Mouse (Mus musculus) spleen, adult 2 months (tissue): ENCODE measurements around the gene Mief1. TPM values are rescaled to one million over a fixed set of nuclear protein-coding genes. Genes with fewer than 3 reads are reported as not detected.
A peak's percentile ranks its signal among the peaks of the same experiment; 100 is the strongest.

ENCODE experiments used
- DNase-seq, 2 experiments: peaks; one replicate each; pipeline versions ENCODE4 v3.0.0 to v3.0.0-alpha.2; 2012 to 2021; ENCODE audit warnings: low spot score in 2 of 2, low read depth in 1 of 2
- H3K27ac ChIP-seq: fragments of 200-500 bp; 2 replicates; pipeline ENCODE4 v1.5.1; 2012; ENCODE audit warnings: low read length, inconsistent platforms; ENCODE audit not compliant: insufficient read depth
- H3K27me3 ChIP-seq: fragments of 200-500 bp; 2 replicates; pipeline ENCODE4 v1.6.1; 2012; ENCODE audit warnings: mild to moderate bottlenecking, moderate library complexity, low read length, inconsistent platforms; ENCODE audit not compliant: control insufficient read depth, insufficient read depth
- H3K36me3 ChIP-seq: fragments of 200-500 bp; 2 replicates; pipeline ENCODE4 v1.6.1; 2012; ENCODE audit warnings: mild to moderate bottlenecking, low read length, inconsistent platforms; ENCODE audit not compliant: control insufficient read depth, insufficient read depth
- H3K4me1 ChIP-seq: fragments of 200-500 bp; 2 replicates; pipeline ENCODE4 v1.6.1; 2011; ENCODE audit warnings: inconsistent platforms; ENCODE audit not compliant: control insufficient read depth, insufficient read depth, insufficient read length
- H3K4me3 ChIP-seq: fragments of 200-500 bp; 2 replicates; pipeline ENCODE4 v1.5.1; 2011; ENCODE audit warnings: mild to moderate bottlenecking, inconsistent platforms; ENCODE audit not compliant: insufficient read depth, insufficient read length; ENCODE audit errors: extremely low read depth
- CTCF ChIP-seq: fragments of 200-500 bp; IDR thresholded peaks from 2 replicates; pipeline ENCODE4 v1.5.1; 2011; ENCODE audit warnings: mild to moderate bottlenecking, inconsistent platforms; ENCODE audit not compliant: insufficient read depth, insufficient read length, insufficient replicate concordance; ENCODE audit errors: extremely low read depth
- POLR2A ChIP-seq: fragments of 200-500 bp; IDR thresholded peaks from 2 replicates; pipeline ENCODE4 v1.6.1; 2011; ENCODE audit warnings: low read depth, low read length, inconsistent platforms
- WGBS: fragments of 180-500 bp; shearing (Covaris S2); methylation state at CpG from one replicate; pipeline ENCODE4 v1.1.7; 2018; 5-methylcytosine and 5-hydroxymethylcytosine counted together
- polyA plus RNA-seq: library from polyadenylated mRNA; depleted of rRNA; stranded (reverse); fragments of >200 nt; gene quantifications from 2 replicates; pipeline ENCODE4 v1.2.3, GENCODE M21; 2012; rRNA removed

Mief1 gene
- polyA plus RNA-seq, 1 experiment: 11.7 TPM

- Histone ChIP-seq H3K27ac (no peak overlapping the region), H3K4me3 (no peak overlapping the region), H3K4me1 (no peaks in the 10 kb centered on the region), H3K27me3 (0 out of 2 replicates have a peak, but pooled peaks cover 2% of the 10 kb centered on the region), H3K36me3 (no peaks in the 10 kb centered on the region)
- DNase-seq: no peak
- 63% methylated on average over 5 of the region's 5 CpGs for WGBS
- no peak for TF ChIP-seq POLR2A
- TF ChIP-seq CTCF: no peak
Observed at GRCm38 (mm10) chr15:80278121-80278759, 44.4 kb downstream of the Mief1 start.

GRCm38 (mm10) chr15:80279053-80279452 is 45.2 kb downstream of the Mief1 start:
- H3K4me3 ChIP-seq: no peak overlapping the region
- H3K27ac ChIP-seq: no peak overlapping the region
- H3K27me3 ChIP-seq: 0 out of 2 replicates have a peak, but pooled peaks cover 2% of the 10 kb centered on the region
- H3K4me1 ChIP-seq: no peaks in the 10 kb centered on the region
- H3K36me3 ChIP-seq: no peaks in the 10 kb centered on the region
- no peak for DNase-seq
- TF ChIP-seq POLR2A: no peak
- no peak for TF ChIP-seq CTCF
- WGBS: 84% methylated on average over 2 of the region's 2 CpGs

- no peaks in the 10 kb centered on the region for H3K4me1 ChIP-seq
- DNase-seq: no peak
- no peaks in the 10 kb centered on the region for H3K36me3 ChIP-seq
- 0 out of 2 replicates have a peak, but pooled peaks cover 2% of the 10 kb centered on the region for H3K27me3 ChIP-seq
- H3K4me3 ChIP-seq: no peak overlapping the region
- TF ChIP-seq CTCF: peak; percentile 44; the same call in 1 of the 2 replicates
- TF ChIP-seq POLR2A: no peak
- WGBS: 19% methylated on average over 6 of the region's 6 CpGs
- no peak overlapping the region for H3K27ac ChIP-seq
Observed at GRCm38 (mm10) chr15:80280646-80281045, 46.8 kb downstream of the Mief1 start.

GRCm38 (mm10) chr15:80286851-80287415 is 53.1 kb downstream of the Mief1 start, which contains the start of gene Cacna1i:
TSS of gene Cacna1i (plus strand) at chr15:80287238.
- WGBS: 3% methylated on average over 45 of the region's 50 CpGs
- H3K27me3 ChIP-seq: peaks cover 25% of the 10 kb centered on the region
- TF ChIP-seq POLR2A (no peak), CTCF (no peak)
- H3K27ac ChIP-seq: no peak within 1 kb of the TSS
- no peak within 1 kb of the TSS for H3K4me3 ChIP-seq
- no peak for DNase-seq
- peaks cover 6% of the 10 kb centered on the region; the same call in 1 of the 2 replicates for H3K4me1 ChIP-seq
- H3K36me3 ChIP-seq: no peaks in the 10 kb centered on the region

GRCm38 (mm10) chr15:80288036-80288435 is 54.2 kb downstream of the Mief1 start:
- H3K4me3 ChIP-seq: no peak overlapping the region
- H3K27ac ChIP-seq: no peak overlapping the region
- H3K27me3 ChIP-seq: peaks cover 25% of the 10 kb centered on the region
- H3K4me1 ChIP-seq: peaks cover 6% of the 10 kb centered on the region; the same call in 1 of the 2 replicates
- 22% methylated on average over 23 of the region's 23 CpGs for WGBS
- no peak for DNase-seq
- no peaks in the 10 kb centered on the region for H3K36me3 ChIP-seq
- TF ChIP-seq CTCF: no peak
- TF ChIP-seq POLR2A: no peak

- Histone ChIP-seq H3K27me3 (peaks cover 25% of the 10 kb centered on the region), H3K36me3 (no peaks in the 10 kb centered on the region), H3K4me3 (no peak overlapping the region), H3K4me1 (peaks cover 6% of the 10 kb centered on the region; the same call in 1 of the 2 replicates), H3K27ac (no peak overlapping the region)
- WGBS: 15% methylated on average over 10 of the region's 10 CpGs
- no peak for TF ChIP-seq POLR2A
- peak; percentile 77; the same call in 1 of the 2 replicates for TF ChIP-seq CTCF
- DNase-seq: peak; percentile 74 to 81
Observed at GRCm38 (mm10) chr15:80289436-80289835, 55.6 kb downstream of the Mief1 start.

- 87% methylated on average over 1 of the region's 1 CpGs for WGBS
Observed at GRCm38 (mm10) chr15:80297146-80297545, 63.3 kb downstream of the Mief1 start.

More at GRCm38 (mm10) chr15:80297146-80297545, 63.3 kb downstream of the Mief1 start:
- no peaks in the 10 kb centered on the region for H3K36me3 ChIP-seq
- no peak for TF ChIP-seq POLR2A
- no peak for TF ChIP-seq CTCF
- H3K27ac ChIP-seq: no peak overlapping the region
- H3K27me3 ChIP-seq: no peaks in the 10 kb centered on the region
- no peak for DNase-seq
- no peak overlapping the region for H3K4me3 ChIP-seq
- no peaks in the 10 kb centered on the region for H3K4me1 ChIP-seq

Other genes with a start within 250 kb of the Mief1 start
- 14.5 and 17.5 TPM in 2 replicates for gene Pdgfb, start 219.0 kb upstream of the Mief1 start, polyA plus RNA-seq
- gene Syngr1, start 142.7 kb upstream of the Mief1 start, polyA plus RNA-seq: 9.9 and 13.5 TPM in 2 replicates
- gene Rpl3, start 142.2 kb upstream of the Mief1 start, polyA plus RNA-seq: 550 and 833 TPM in 2 replicates
- gene Tab1, start 100.9 kb upstream of the Mief1 start, polyA plus RNA-seq: 16.1 and 21.4 TPM in 2 replicates
- gene Mgat3, start 60.3 kb upstream of the Mief1 start, polyA plus RNA-seq: 2.9 and 3.4 TPM in 2 replicates
- not detected in 2 replicates for gene AC140267.1, start 1.8 kb downstream of the Mief1 start, polyA plus RNA-seq
- gene Atf4, start 21.2 kb downstream of the Mief1 start, polyA plus RNA-seq: 101 and 146 TPM in 2 replicates
- 10.4 and 17.7 TPM in 2 replicates for gene Rps19bp1, start 30.3 kb downstream of the Mief1 start, polyA plus RNA-seq
- 18.9 and 23.7 TPM in 2 replicates for gene Cacna1i, start 53.2 kb downstream of the Mief1 start, polyA plus RNA-seq